ENCODE assay signal across 13 mouse cellular contexts in genomic region chr17:46265502-46265901, GRCm38 (mm10). TPM values are rescaled to one million over a fixed set of nuclear protein-coding genes. Genes with fewer than 3 reads are reported as not detected.
DNase-seq lines count a peak whose midpoint lies in the region; ATAC-seq and TF ChIP-seq lines count a peak whose summit lies in the region.
"Had no signal": no experiment of that assay in that cellular context is flagged by ENCODE, and none has a peak within 500 bp of the region (broad histone marks: within the 10 kb centered on the region; RNA-seq: fewer than 3 reads in every experiment).

No protein-coding gene starts in this region.

- H3K4me1 ChIP-seq in forebrain, embryonic 13.5 days: no peaks in the 10 kb centered on the region
- 0 out of 2 replicates have a peak, but pooled peaks cover 2% of the 10 kb centered on the region for H3K4me1 ChIP-seq in forebrain, embryonic 16.5 days (replicated peaks; ENCODE audit: control insufficient read depth, insufficient read depth, low read length)
- 0 out of 2 replicates have a peak, but pooled peaks cover 5% of the 10 kb centered on the region for H3K4me1 ChIP-seq in liver, embryonic 12.5 days
- peaks cover 27% of the 10 kb centered on the region for H3K4me1 ChIP-seq in stomach, embryonic 16.5 days (ENCODE audit: control insufficient read depth, insufficient read depth, low read length)
- no peaks in the 10 kb centered on the region for H3K4me1 ChIP-seq in stomach, postnatal 0 days (replicated peaks; ENCODE audit: control insufficient read depth, insufficient read depth)

- 88% methylated on average over 12 of the region's 12 CpGs for WGBS in forebrain, embryonic 13.5 days
- 85% methylated on average over 12 of the region's 12 CpGs for WGBS in forebrain, embryonic 16.5 days
- 85% methylated on average over 12 of the region's 12 CpGs for WGBS in liver, embryonic 12.5 days (ENCODE audit: insufficient replicate concordance)
- 86% methylated on average over 12 of the region's 12 CpGs for WGBS in stomach, embryonic 16.5 days
- 80% methylated on average over 12 of the region's 12 CpGs for WGBS in stomach, postnatal 0 days

- ATAC-seq in forebrain, embryonic 13.5 days: peak; percentile 22; the same call in 1 of the 2 replicates
- ATAC-seq in forebrain, embryonic 16.5 days: no peak; the same call in 1 of the 2 replicates
- ATAC-seq in liver, embryonic 12.5 days: 0 out of 2 replicates have a peak, but pooled peaks have one; percentile 14
- no peak for ATAC-seq in stomach, embryonic 16.5 days (ENCODE audit: insufficient read depth, low FRiP score)
- ATAC-seq in stomach, postnatal 0 days (ENCODE audit: low FRiP score, low TSS enrichment): no peak
- ATAC-seq: intestine, postnatal 0 days had no signal

- no peak for TF ChIP-seq EP300 in stomach, postnatal 0 days (optimal IDR thresholded peaks at IDR 0.05)

- no peak for TF ChIP-seq CTCF in stomach, postnatal 0 days (IDR thresholded peaks at IDR 0.05; ENCODE audit: low read depth)

- no peak overlapping the region for H3K4me3 ChIP-seq in forebrain, embryonic 13.5 days
- H3K4me3 ChIP-seq in forebrain, embryonic 16.5 days (replicated peaks; ENCODE audit: low read length): no peak overlapping the region
- no peak overlapping the region for H3K4me3 ChIP-seq in liver, embryonic 12.5 days
- H3K4me3 ChIP-seq in stomach, embryonic 16.5 days (replicated peaks; ENCODE audit: low read length): no peak overlapping the region
- H3K4me3 ChIP-seq in stomach, postnatal 0 days (ENCODE audit: low read depth, low read length): no peak overlapping the region
- H3K4me3 ChIP-seq: embryonic facial prominence, embryonic 12.5 days; heart, embryonic 15.5 days; layer of hippocampus, adult 2 months had no signal

- H3K9me3 ChIP-seq in forebrain, embryonic 13.5 days (replicated peaks): no peaks in the 10 kb centered on the region
- no peaks in the 10 kb centered on the region for H3K9me3 ChIP-seq in forebrain, embryonic 16.5 days (ENCODE audit: control insufficient read depth, low read length)
- H3K9me3 ChIP-seq in liver, embryonic 12.5 days (replicated peaks): no peaks in the 10 kb centered on the region
- no peaks in the 10 kb centered on the region for H3K9me3 ChIP-seq in stomach, embryonic 16.5 days (replicated peaks; ENCODE audit: control insufficient read depth, low read length)
- H3K9me3 ChIP-seq in stomach, postnatal 0 days (ENCODE audit: control insufficient read depth, low read length): no peaks in the 10 kb centered on the region
- H3K9me3 ChIP-seq: embryonic facial prominence, embryonic 12.5 days; heart, embryonic 15.5 days had no signal

- H3K9ac ChIP-seq in forebrain, embryonic 13.5 days: no peak overlapping the region
- H3K9ac ChIP-seq in forebrain, embryonic 16.5 days (replicated peaks; ENCODE audit: low read depth, low read length): no peak overlapping the region
- no peak overlapping the region for H3K9ac ChIP-seq in liver, embryonic 12.5 days
- no peak overlapping the region for H3K9ac ChIP-seq in stomach, embryonic 16.5 days (ENCODE audit: low read length)
- H3K9ac ChIP-seq in stomach, postnatal 0 days (ENCODE audit: low read length): no peak overlapping the region
- H3K9ac ChIP-seq: embryonic facial prominence, embryonic 12.5 days; heart, embryonic 15.5 days had no signal

- H3K4me2 ChIP-seq in forebrain, embryonic 13.5 days: no peak overlapping the region
- H3K4me2 ChIP-seq in forebrain, embryonic 16.5 days (ENCODE audit: low read length): no peak overlapping the region
- no peak overlapping the region for H3K4me2 ChIP-seq in liver, embryonic 12.5 days
- no peak overlapping the region for H3K4me2 ChIP-seq in stomach, embryonic 16.5 days (ENCODE audit: low read depth, low read length)
- no peak overlapping the region for H3K4me2 ChIP-seq in stomach, postnatal 0 days (replicated peaks; ENCODE audit: low read depth)
- H3K4me2 ChIP-seq: embryonic facial prominence, embryonic 12.5 days; heart, embryonic 15.5 days; midbrain, embryonic 11.5 days had no signal

- H3K27me3 ChIP-seq in forebrain, embryonic 13.5 days: no peaks in the 10 kb centered on the region
- H3K27me3 ChIP-seq in forebrain, embryonic 16.5 days (replicated peaks; ENCODE audit: control insufficient read depth, insufficient read depth, low read length): no peaks in the 10 kb centered on the region
- H3K27me3 ChIP-seq in liver, embryonic 12.5 days (replicated peaks): no peaks in the 10 kb centered on the region
- H3K27me3 ChIP-seq in stomach, embryonic 16.5 days (ENCODE audit: control insufficient read depth, insufficient read depth, low read length): no peaks in the 10 kb centered on the region
- H3K27me3 ChIP-seq in stomach, postnatal 0 days (ENCODE audit: control insufficient read depth, insufficient read depth, low read length): no peaks in the 10 kb centered on the region
- H3K27me3 ChIP-seq: embryonic facial prominence, embryonic 12.5 days; heart, embryonic 15.5 days had no signal

- H3K27ac ChIP-seq in forebrain, embryonic 13.5 days: no peak overlapping the region
- no peak overlapping the region for H3K27ac ChIP-seq in forebrain, embryonic 16.5 days (ENCODE audit: low read length)
- H3K27ac ChIP-seq in liver, embryonic 12.5 days: no peak overlapping the region
- peak overlapping the region; percentile 46; the same call in 1 of the 2 replicates for H3K27ac ChIP-seq in stomach, embryonic 16.5 days (ENCODE audit: low read length)
- H3K27ac ChIP-seq in stomach, postnatal 0 days (replicated peaks): no peak overlapping the region
- H3K27ac ChIP-seq: layer of hippocampus, adult 2 months had no signal

- H3K36me3 ChIP-seq in forebrain, embryonic 13.5 days (ENCODE audit: poor library complexity, severe bottlenecking): peaks cover 80% of the 10 kb centered on the region
- peaks cover 4% of the 10 kb centered on the region; the same call in 1 of the 2 replicates for H3K36me3 ChIP-seq in forebrain, embryonic 16.5 days (ENCODE audit: control insufficient read depth, insufficient read depth)
- peaks cover 94% of the 10 kb centered on the region for H3K36me3 ChIP-seq in liver, embryonic 12.5 days
- H3K36me3 ChIP-seq in stomach, embryonic 16.5 days (ENCODE audit: control insufficient read depth, insufficient read depth, low read length): peaks cover 20% of the 10 kb centered on the region
- H3K36me3 ChIP-seq in stomach, postnatal 0 days (ENCODE audit: control insufficient read depth, insufficient read depth, low read length): peaks cover 19% of the 10 kb centered on the region

- no peak for DNase-seq in liver
- no peak for DNase-seq in stomach, postnatal 0 days (ENCODE audit: low spot score)
- no peak for DNase-seq in thymus, postnatal 4 days

RNA-seq across cellular contexts. Expression of gene Lrrc73, which starts 12.2 kb away (rescaled TPM):
- polyA plus RNA-seq in forebrain, embryonic 13.5 days (2015; fragmentation: Nextera tagmentation; extraction: Ambion mirVana): 4.9 and 5.8 TPM in 2 replicates
- 9.6 and 12.6 TPM in 2 replicates for polyA plus RNA-seq in forebrain, embryonic 16.5 days (2015; fragmentation: Nextera tagmentation; extraction: Ambion mirVana)
- polyA plus RNA-seq in liver, embryonic 12.5 days (2016; fragmentation: Nextera tagmentation; extraction: Ambion mirVana): 0.12 and 0.14 TPM in 2 replicates
- 0.45 and 0.48 TPM in 2 replicates for polyA plus RNA-seq in stomach, embryonic 16.5 days (2015; fragmentation: Nextera tagmentation; extraction: Ambion mirVana)
- polyA plus RNA-seq in stomach, postnatal 0 days (2015; fragmentation: Nextera tagmentation; extraction: Ambion mirVana): 0.73 and 0.79 TPM in 2 replicates

RNA-seq across cellular contexts. Expression of gene Tjap1, which starts 17.3 kb away (rescaled TPM):
- 36.9 and 38.9 TPM in 2 replicates for polyA plus RNA-seq in forebrain, embryonic 13.5 days (2015; fragmentation: Nextera tagmentation; extraction: Ambion mirVana)
- 31.4 and 35.5 TPM in 2 replicates for polyA plus RNA-seq in forebrain, embryonic 16.5 days (2015; fragmentation: Nextera tagmentation; extraction: Ambion mirVana)
- polyA plus RNA-seq in liver, embryonic 12.5 days (2016; fragmentation: Nextera tagmentation; extraction: Ambion mirVana): 17.4 and 18.9 TPM in 2 replicates
- polyA plus RNA-seq in stomach, embryonic 16.5 days (2015; fragmentation: Nextera tagmentation; extraction: Ambion mirVana): 36.8 and 38.9 TPM in 2 replicates
- polyA plus RNA-seq in stomach, postnatal 0 days (2015; fragmentation: Nextera tagmentation; extraction: Ambion mirVana): 13.5 and 17.7 TPM in 2 replicates

RNA-seq across cellular contexts. Expression of gene Yipf3, which starts 17.6 kb away (rescaled TPM):
- polyA plus RNA-seq in forebrain, embryonic 13.5 days (2015; fragmentation: Nextera tagmentation; extraction: Ambion mirVana): 80.3 and 84.0 TPM in 2 replicates
- 88.5 and 91.6 TPM in 2 replicates for polyA plus RNA-seq in forebrain, embryonic 16.5 days (2015; fragmentation: Nextera tagmentation; extraction: Ambion mirVana)
- 43.4 and 45.8 TPM in 2 replicates for polyA plus RNA-seq in liver, embryonic 12.5 days (2016; fragmentation: Nextera tagmentation; extraction: Ambion mirVana)
- polyA plus RNA-seq in stomach, embryonic 16.5 days (2015; fragmentation: Nextera tagmentation; extraction: Ambion mirVana): 111 and 120 TPM in 2 replicates
- polyA plus RNA-seq in stomach, postnatal 0 days (2015; fragmentation: Nextera tagmentation; extraction: Ambion mirVana): 119 and 125 TPM in 2 replicates

RNA-seq across cellular contexts. Expression of gene Polr1c, which starts 17.6 kb away (rescaled TPM):
- 96.1 and 110 TPM in 2 replicates for polyA plus RNA-seq in forebrain, embryonic 13.5 days (2015; fragmentation: Nextera tagmentation; extraction: Ambion mirVana)
- 87.7 and 88.1 TPM in 2 replicates for polyA plus RNA-seq in forebrain, embryonic 16.5 days (2015; fragmentation: Nextera tagmentation; extraction: Ambion mirVana)
- 53.9 and 56.3 TPM in 2 replicates for polyA plus RNA-seq in liver, embryonic 12.5 days (2016; fragmentation: Nextera tagmentation; extraction: Ambion mirVana)
- 67.9 and 72.6 TPM in 2 replicates for polyA plus RNA-seq in stomach, embryonic 16.5 days (2015; fragmentation: Nextera tagmentation; extraction: Ambion mirVana)
- polyA plus RNA-seq in stomach, postnatal 0 days (2015; fragmentation: Nextera tagmentation; extraction: Ambion mirVana): 47.7 and 48.0 TPM in 2 replicates

RNA-seq across cellular contexts. Expression of gene Dlk2, which starts 31.7 kb away (rescaled TPM):
- polyA plus RNA-seq in forebrain, embryonic 13.5 days (2015; fragmentation: Nextera tagmentation; extraction: Ambion mirVana): 2.6 and 2.9 TPM in 2 replicates
- polyA plus RNA-seq in forebrain, embryonic 16.5 days (2015; fragmentation: Nextera tagmentation; extraction: Ambion mirVana): 8.6 and 13.0 TPM in 2 replicates
- not detected in 2 replicates for polyA plus RNA-seq in liver, embryonic 12.5 days (2016; fragmentation: Nextera tagmentation; extraction: Ambion mirVana)
- polyA plus RNA-seq in stomach, embryonic 16.5 days (2015; fragmentation: Nextera tagmentation; extraction: Ambion mirVana): 6.7 and 8.8 TPM in 2 replicates
- 8.9 and 10.8 TPM in 2 replicates for polyA plus RNA-seq in stomach, postnatal 0 days (2015; fragmentation: Nextera tagmentation; extraction: Ambion mirVana)
- polyA plus RNA-seq: kidney, embryonic 14.5 days had no signal

Comparison
In these comparisons a context has a peak if more than half of its experiments do, and no peak if none do; other contexts are left out.
1. ATAC-seq: peak in forebrain, embryonic 13.5 days (single experiment) and liver, embryonic 12.5 days (single experiment); none in forebrain, embryonic 16.5 days (single experiment), stomach, embryonic 16.5 days (single experiment) and stomach, postnatal 0 days (single experiment).